Mouse (Mus musculus) urinary bladder, adult 18-20 months (tissue): ENCODE measurements at regions not wholly inside any gene's neighbourhood (a gene's known extent, or its start where the extent isn't known, plus 50 kb on each side); places are given as distances from the start of the nearest gene placed in this dataset.
A peak's percentile ranks its signal among the peaks of the same experiment; 100 is the strongest.

Experiments
- DNase-seq, 2 experiments: peaks; one replicate each; pipeline ENCODE4 v3.0.0; 2022; ENCODE audit warnings: low spot score in 2 of 2, mixed read lengths in 2 of 2

GRCm38 (mm10) chr17:87202958-87203720, 62.6 kb downstream of the Mcfd2 start:
- no peak for DNase-seq

GRCm38 (mm10) chr17:87202490-87202889, 63.2 kb downstream of the Mcfd2 start:
- DNase-seq: peak; percentile 54 to 82

GRCm38 (mm10) chr17:87200721-87201242, 65.0 kb downstream of the Mcfd2 start:
- DNase-seq: peak in 1 of 2 experiments; percentile 45

GRCm38 (mm10) chr17:87200134-87200533, 65.6 kb downstream of the Mcfd2 start:
- no peak for DNase-seq

- no peak for DNase-seq
Measured at GRCm38 (mm10) chr17:87199134-87199533, 66.6 kb downstream of the Mcfd2 start.

DNA sequence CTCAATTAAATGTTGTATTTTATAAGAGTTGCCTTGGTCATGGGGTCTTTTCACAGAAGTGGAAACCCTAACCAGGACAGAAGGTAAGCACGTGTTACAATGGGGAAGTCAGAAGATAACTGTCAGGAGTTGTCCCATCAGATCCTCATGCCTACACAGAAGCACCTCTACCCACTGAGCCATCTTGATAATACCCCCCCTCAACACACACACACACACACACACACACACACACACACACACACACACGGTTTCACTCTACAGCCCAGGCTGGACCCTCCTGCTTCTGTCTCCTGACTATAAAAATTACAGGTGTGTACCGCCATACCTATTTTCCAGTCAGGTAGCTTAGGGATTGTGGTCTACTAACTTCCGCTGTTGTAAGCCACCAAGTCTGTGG, 68.3 kb downstream of the Mcfd2 start:
- DNase-seq: no peak

DNA sequence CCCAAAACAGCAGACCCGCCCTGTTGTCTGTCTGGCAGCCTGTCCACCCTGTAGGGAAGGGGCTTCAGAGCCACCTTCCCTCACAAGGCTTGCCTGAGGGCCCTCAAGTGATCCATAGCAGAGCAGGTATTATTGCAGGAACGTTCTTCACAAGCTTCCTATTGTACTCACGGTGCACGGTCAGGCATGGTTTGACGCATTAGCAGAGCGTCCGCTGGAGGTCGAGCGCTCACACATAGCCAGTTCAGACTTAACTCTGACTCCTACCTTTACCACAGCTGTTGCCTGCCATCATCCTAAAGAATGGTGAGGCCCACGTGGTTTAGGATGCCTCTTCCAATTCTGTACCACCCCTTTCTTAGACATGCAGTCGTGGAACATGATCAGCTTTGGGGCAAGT, 71.1 kb downstream of the Mcfd2 start:
- no peak for DNase-seq

DNA sequence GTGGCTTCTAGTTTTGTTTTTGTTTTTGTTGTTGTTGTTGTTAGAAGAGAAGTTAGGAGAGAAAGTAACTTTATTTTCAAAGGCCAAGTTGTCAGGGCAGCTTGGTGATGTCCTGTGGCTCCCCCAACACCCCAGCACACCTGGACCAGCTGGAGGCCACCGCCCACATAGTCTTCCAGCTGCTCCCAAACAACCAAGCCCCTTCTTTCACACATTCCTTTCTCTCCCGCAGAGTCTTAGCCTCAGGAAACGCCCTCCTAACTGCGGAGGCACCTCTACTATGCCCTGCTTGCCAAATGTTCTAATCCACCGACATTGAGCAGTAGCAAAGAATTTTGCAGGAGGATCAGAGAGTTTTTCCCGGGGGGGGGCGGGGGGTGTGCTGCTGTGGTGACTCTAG, 72.3 kb downstream of the Mcfd2 start:
- DNase-seq: no peak

- no peak for DNase-seq
Measured at GRCm38 (mm10) chr17:87189670-87190069, 76.1 kb downstream of the Mcfd2 start.
